Mouse (Mus musculus) gastrocnemius, adult 2 months (tissue): Measurements from ENCODE around the gene Slc1a7. TPM values are rescaled to one million over a fixed set of nuclear protein-coding genes. Genes with fewer than 3 reads are reported as not detected.

ENCODE experiments used
- DNase-seq: peaks from one replicate; pipeline ENCODE4 v3.0.0; 2022
- H3K27ac ChIP-seq: fragments of 200-600 bp; 2 replicates; pipeline ENCODE4 v1.8.1; 2022; ENCODE audit warnings: mild to moderate bottlenecking
- H3K4me3 ChIP-seq: fragments of 200-600 bp; 2 replicates; pipeline ENCODE4 v1.8.1; 2022; ENCODE audit warnings: mild to moderate bottlenecking, moderate library complexity
- CTCF ChIP-seq: fragments of 200-600 bp; IDR thresholded peaks from 2 replicates; pipeline ENCODE4 v1.8.1; 2022; ENCODE audit warnings: antibody characterized with exemption, mild to moderate bottlenecking, moderate library complexity
- intact Hi-C: fragments of 180-260 bp; cut with DNase I; formaldehyde crosslinking; loops from one replicate; pipeline ENCODE4 v1.15.1; 2025
- total RNA-seq, 2 experiments: library from RNA; stranded (reverse); gene quantifications; 2 replicates each; pipeline ENCODE4 v1.2.3; 2021

The Slc1a7 gene
- total RNA-seq, 2 experiments from 2014 or later, result 0.10 to 0.17 TPM

GRCm38 (mm10) chr4:107977593-107977992 lies 9.5 kb downstream of the Slc1a7 start:
- no peak for TF ChIP-seq CTCF
- H3K27ac ChIP-seq, result no peak overlapping the region
- DNase-seq, result peak; percentile 16
- H3K4me3 ChIP-seq, result no peak overlapping the region
- intact Hi-C loops, result no loop called here

GRCm38 (mm10) chr4:107979530-107979929 lies 11.4 kb downstream of the Slc1a7 start:
- TF ChIP-seq CTCF, result no peak
- Histone ChIP-seq H3K4me3 (no peak overlapping the region), H3K27ac (no peak overlapping the region)
- intact Hi-C loops, result no loop called here
- peak; percentile 14 for DNase-seq

- intact Hi-C loops, result no loop called here
- 0 out of 2 replicates have a peak overlapping the region, but pooled peaks have one; percentile 10 for H3K27ac ChIP-seq
- no peak overlapping the region for H3K4me3 ChIP-seq
- TF ChIP-seq CTCF, result no peak
- DNase-seq, result peak; percentile 24
These were observed 12.0 kb downstream of the Slc1a7 start for GRCm38 (mm10) chr4:107980002-107980600.

GRCm38 (mm10) chr4:107983717-107984116 lies 15.6 kb downstream of the Slc1a7 start:
- Histone ChIP-seq H3K27ac (peak overlapping the region; percentile 40; the same call in 1 of the 2 replicates), H3K4me3 (no peak overlapping the region)
- no peak for TF ChIP-seq CTCF
- DNase-seq, result peak; percentile 13
- intact Hi-C loops, result no loop called here

GRCm38 (mm10) chr4:107984282-107984981 lies 16.3 kb downstream of the Slc1a7 start:
- Histone ChIP-seq H3K27ac (peak overlapping the region; percentile 69), H3K4me3 (no peak overlapping the region)
- intact Hi-C loops, result no loop called here
- peak; percentile 84 for DNase-seq
- TF ChIP-seq CTCF, result no peak

GRCm38 (mm10) chr4:107985812-107986211 lies 17.7 kb downstream of the Slc1a7 start:
- Histone ChIP-seq H3K4me3 (no peak overlapping the region), H3K27ac (no peak overlapping the region)
- DNase-seq, result peak; percentile 8
- intact Hi-C loops, result no loop called here
- TF ChIP-seq CTCF, result no peak

GRCm38 (mm10) chr4:107986386-107987168 lies 18.4 kb downstream of the Slc1a7 start:
- TF ChIP-seq CTCF, result no peak
- intact Hi-C loops, result no loop called here

GRCm38 (mm10) chr4:107988931-107989330 lies 20.8 kb downstream of the Slc1a7 start:
- H3K27ac ChIP-seq, result no peak overlapping the region
- intact Hi-C loops, result no loop called here
- peak; percentile 14 for DNase-seq
- no peak overlapping the region for H3K4me3 ChIP-seq
- TF ChIP-seq CTCF, result no peak

More at GRCm38 (mm10) chr4:107986386-107987168, 18.4 kb downstream of the Slc1a7 start:
- DNase-seq, result peak; percentile 10
- H3K27ac ChIP-seq, result no peak overlapping the region
- no peak overlapping the region for H3K4me3 ChIP-seq

- intact Hi-C loops, result no loop called here
These were observed 22.7 kb downstream of the Slc1a7 start for GRCm38 (mm10) chr4:107990818-107991217.

GRCm38 (mm10) chr4:107991879-107992278 lies 23.7 kb downstream of the Slc1a7 start:
- DNase-seq, result no peak
- intact Hi-C loops, result no loop called here
- H3K27ac ChIP-seq, result no peak overlapping the region
- no peak overlapping the region for H3K4me3 ChIP-seq
- no peak for TF ChIP-seq CTCF

More at GRCm38 (mm10) chr4:107990818-107991217, 22.7 kb downstream of the Slc1a7 start:
- no peak overlapping the region for H3K27ac ChIP-seq
- DNase-seq, result no peak
- H3K4me3 ChIP-seq, result no peak overlapping the region
- no peak for TF ChIP-seq CTCF

- intact Hi-C loops, result no loop called here
- Histone ChIP-seq H3K4me3 (no peak overlapping the region), H3K27ac (no peak overlapping the region)
- TF ChIP-seq CTCF, result no peak
- no peak for DNase-seq
These were observed 26.9 kb downstream of the Slc1a7 start for GRCm38 (mm10) chr4:107995011-107995410.

GRCm38 (mm10) chr4:107995727-107996126 lies 27.6 kb downstream of the Slc1a7 start:
- no peak for DNase-seq
- no peak overlapping the region for H3K27ac ChIP-seq
- no peak overlapping the region for H3K4me3 ChIP-seq
- TF ChIP-seq CTCF, result no peak
- intact Hi-C loops, result no loop called here

GRCm38 (mm10) chr4:107996418-107996986 lies 28.4 kb downstream of the Slc1a7 start:
- intact Hi-C loops, result no loop called here

More at GRCm38 (mm10) chr4:107996418-107996986, 28.4 kb downstream of the Slc1a7 start:
- no peak for DNase-seq
- TF ChIP-seq CTCF, result no peak
- no peak overlapping the region for H3K4me3 ChIP-seq
- H3K27ac ChIP-seq, result no peak overlapping the region
